ENCODE assay signal across 25 mouse cellular contexts in genomic region chr1:146528572-146528971, GRCm38 (mm10). TPM values are rescaled to one million over a fixed set of nuclear protein-coding genes. Genes with fewer than 3 reads are reported as not detected.
"Had no signal": no experiment of that assay in that cellular context is flagged by ENCODE, and none has a peak within 500 bp of the region (broad histone marks: within the 10 kb centered on the region; RNA-seq: fewer than 3 reads in every experiment).

No protein-coding gene starts in this region.

- H3K4me1 ChIP-seq: kidney, embryonic 15.5 days; limb, embryonic 12.5 days; limb, embryonic 15.5 days; liver, embryonic 12.5 days; liver, embryonic 15.5 days; lung, embryonic 15.5 days; megakaryocyte, embryonic 14.5 days; midbrain, embryonic 13.5 days; neural tube, embryonic 13.5 days had no signal

- H3K9me3 ChIP-seq: kidney, embryonic 15.5 days; limb, embryonic 12.5 days; limb, embryonic 15.5 days; liver, embryonic 12.5 days; liver, embryonic 15.5 days; lung, embryonic 15.5 days; megakaryocyte, embryonic 14.5 days; midbrain, embryonic 10.5 days; midbrain, embryonic 13.5 days; neural tube, embryonic 13.5 days had no signal

- ATAC-seq: liver, embryonic 12.5 days; midbrain, embryonic 13.5 days; midbrain, embryonic 16.5 days had no signal

- H3K27me3 ChIP-seq: kidney, embryonic 15.5 days; limb, embryonic 12.5 days; limb, embryonic 15.5 days; liver, embryonic 12.5 days; liver, embryonic 15.5 days; lung, embryonic 15.5 days; megakaryocyte, embryonic 14.5 days; midbrain, embryonic 13.5 days; neural tube, embryonic 13.5 days had no signal

- H3K4me2 ChIP-seq: kidney, embryonic 15.5 days; limb, embryonic 12.5 days; limb, embryonic 15.5 days; liver, embryonic 12.5 days; liver, embryonic 15.5 days; lung, embryonic 15.5 days; midbrain, embryonic 13.5 days; neural tube, embryonic 13.5 days had no signal

- H3K36me3 ChIP-seq: kidney, embryonic 15.5 days; limb, embryonic 12.5 days; limb, embryonic 15.5 days; liver, embryonic 12.5 days; liver, embryonic 15.5 days; lung, embryonic 15.5 days; midbrain, embryonic 10.5 days; midbrain, embryonic 13.5 days; neural tube, embryonic 13.5 days had no signal

- H3K27ac ChIP-seq: kidney, embryonic 15.5 days; limb, embryonic 12.5 days; limb, embryonic 15.5 days; liver, embryonic 12.5 days; liver, embryonic 15.5 days; lung, embryonic 15.5 days; midbrain, embryonic 10.5 days; midbrain, embryonic 13.5 days; neural tube, embryonic 13.5 days; stomach, postnatal 0 days had no signal

- H3K9ac ChIP-seq: kidney, embryonic 15.5 days; limb, embryonic 12.5 days; limb, embryonic 15.5 days; liver, embryonic 12.5 days; liver, embryonic 15.5 days; lung, embryonic 15.5 days; midbrain, embryonic 13.5 days; neural tube, embryonic 13.5 days had no signal

- H3K4me3 ChIP-seq: kidney, embryonic 15.5 days; limb, embryonic 12.5 days; limb, embryonic 15.5 days; liver, embryonic 12.5 days; liver, embryonic 15.5 days; lung, embryonic 15.5 days; megakaryocyte, embryonic 14.5 days; midbrain, embryonic 10.5 days; midbrain, embryonic 13.5 days; myocyte; neural tube, embryonic 13.5 days had no signal

- DNase-seq: kidney, postnatal 10 days; kidney, postnatal 36 days; left cerebral cortex, postnatal 4 days; lung, adult 18-20 months; lung, postnatal 10 days; lung, postnatal 36 days; thymus, adult 2 months; thymus, postnatal 14 days; thymus, postnatal 4 days had no signal

RNA-seq across cellular contexts. Expression of gene Brinp3, which starts 34.0 kb away (rescaled TPM):
- total RNA-seq: monocyte, adult 5-6 weeks; neutrophil, adult 5-6 weeks had no signal
- polyA plus RNA-seq: liver, embryonic 15.5 days; small intestine, adult 2 months had no signal
